Mouse (Mus musculus) mouse trophoblast stem cell (cell line): ENCODE results near the gene Rapgef1.

Experiments used
- in situ Hi-C, 2 experiments: fragments of 300-500 bp; cut with MseI, MboI; formaldehyde crosslinking; loops; 2 replicates in 1 of 2; 3 replicates in 1 of 2; pipeline ENCODE4 v1.15.1; 2025

Rapgef1 gene

GRCm38 (mm10) chr2:29619484-29620300 is at the start of gene Rapgef1:
Gene Rapgef1 (plus strand): TSS chr2:29619720.
- in situ Hi-C loops: no loop called here

GRCm38 (mm10) chr2:29571921-29572700 is 47.4 kb upstream of the Rapgef1 start:
- in situ Hi-C loops: no loop called here

DNA sequence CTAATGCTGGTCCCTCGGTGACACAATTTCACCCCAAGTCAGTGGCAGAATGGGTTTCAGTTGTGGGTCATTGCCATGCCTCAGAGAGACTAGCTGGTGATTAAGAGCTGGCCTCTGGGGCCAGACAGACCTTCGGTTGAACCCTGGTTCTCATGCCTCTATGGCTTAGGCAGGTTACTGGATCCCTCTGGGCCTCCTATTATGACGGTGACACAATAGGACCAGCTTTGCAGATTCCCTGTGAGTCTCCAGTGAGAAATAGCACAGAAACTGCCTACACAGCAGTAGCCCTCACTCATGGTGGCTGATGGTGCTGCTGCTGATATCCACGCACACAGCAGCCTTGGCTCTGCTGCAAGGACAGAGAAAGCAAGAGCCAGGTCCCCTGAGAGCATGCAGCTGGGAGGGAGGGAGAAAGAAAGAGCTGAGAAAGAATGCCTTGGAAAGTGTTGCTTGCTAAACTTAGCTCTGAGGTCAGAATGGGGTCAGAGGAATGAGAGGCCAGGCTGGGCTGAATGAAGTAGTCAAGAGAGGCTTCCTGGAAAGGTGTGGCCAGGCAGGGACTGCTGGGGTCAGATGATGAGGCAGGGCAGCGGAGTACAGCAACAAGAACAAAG is 46.6 kb upstream of the Rapgef1 start:
- in situ Hi-C loops: no loop called here

GRCm38 (mm10) chr2:29573591-29573990 is 45.9 kb upstream of the Rapgef1 start:
- in situ Hi-C loops: no loop called here

GRCm38 (mm10) chr2:29574187-29574586 is 45.3 kb upstream of the Rapgef1 start:
- in situ Hi-C loops: no loop called here

- in situ Hi-C loops: no loop called here
Measured at GRCm38 (mm10) chr2:29582415-29582814, 37.1 kb upstream of the Rapgef1 start.

DNA sequence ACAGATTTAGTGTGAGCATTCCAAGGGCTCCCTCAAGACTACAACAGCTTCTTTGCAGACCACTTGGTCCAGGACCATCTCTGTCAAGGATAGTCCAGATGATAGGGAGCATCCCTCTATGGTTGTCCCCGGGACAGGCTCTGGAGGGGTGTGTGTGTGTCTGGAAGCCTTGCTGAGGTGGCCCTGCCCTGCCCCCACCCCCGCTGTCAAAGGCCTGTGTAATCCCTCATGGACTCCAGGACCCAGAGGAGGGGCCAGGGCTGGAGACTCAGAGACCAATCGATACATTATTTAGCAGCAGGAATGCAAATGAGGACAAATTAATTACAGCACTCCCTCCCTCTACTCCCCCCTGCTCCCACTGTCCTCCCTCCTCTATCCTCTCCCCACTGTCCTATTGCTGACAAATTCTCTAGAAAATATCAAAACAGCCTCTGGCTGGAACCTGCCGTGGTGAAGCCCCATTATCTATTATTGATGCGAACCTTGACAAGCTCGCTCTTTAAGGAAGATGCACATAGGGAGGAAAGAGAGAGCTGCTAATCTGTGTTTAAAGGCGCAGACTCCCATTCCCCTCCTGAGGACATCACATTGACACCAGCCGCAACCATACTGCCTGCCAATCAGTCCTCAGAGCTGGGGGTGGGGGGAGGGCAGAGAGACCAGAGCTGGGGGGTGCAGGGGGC is 33.4 kb upstream of the Rapgef1 start:
- in situ Hi-C loops: no loop called here

GRCm38 (mm10) chr2:29588006-29588405 is 31.5 kb upstream of the Rapgef1 start:
- in situ Hi-C loops: no loop called here

GRCm38 (mm10) chr2:29589266-29589665 is 30.3 kb upstream of the Rapgef1 start:
- in situ Hi-C loops: no loop called here

- in situ Hi-C loops: no loop called here
Measured at GRCm38 (mm10) chr2:29591626-29592025, 27.9 kb upstream of the Rapgef1 start.

DNA sequence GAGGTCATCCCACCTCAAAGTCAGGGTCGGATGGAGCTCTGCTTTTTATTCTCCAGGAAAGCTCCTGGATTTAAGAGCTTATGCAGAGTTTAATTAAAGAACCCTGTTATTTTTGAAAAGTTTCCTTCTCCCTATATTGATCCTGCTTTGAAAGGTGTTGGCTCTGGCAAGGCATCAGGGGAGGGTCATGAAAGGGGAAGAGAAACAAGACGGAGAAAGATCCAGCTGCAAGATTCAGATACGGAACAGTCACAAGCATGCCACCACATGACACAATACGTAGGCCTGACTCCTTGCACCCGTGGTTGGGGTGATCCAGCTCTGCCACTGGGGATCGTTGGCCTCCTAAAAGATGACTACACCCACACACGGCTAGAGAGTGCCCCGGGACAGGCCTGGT is 27.0 kb upstream of the Rapgef1 start:
- in situ Hi-C loops: no loop called here

DNA sequence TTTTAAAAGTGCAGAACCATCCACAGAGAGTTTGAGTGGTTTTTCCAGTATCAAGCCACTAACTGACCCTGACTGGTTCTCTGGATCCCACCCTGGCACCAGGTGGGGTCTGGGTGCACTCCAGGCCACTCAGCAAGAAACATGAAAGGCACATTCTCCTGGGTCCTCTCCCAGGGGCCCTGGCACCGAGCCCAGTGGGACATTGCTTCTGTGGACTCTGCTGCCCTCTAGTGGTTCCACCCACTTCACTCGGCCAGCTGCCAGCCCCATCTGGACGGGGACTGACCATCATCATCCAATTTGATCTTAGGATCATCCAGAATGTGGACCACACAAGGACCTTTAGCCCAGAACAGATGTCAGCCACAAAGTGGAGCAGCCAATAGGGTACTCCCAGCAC is 15.6 kb upstream of the Rapgef1 start:
- in situ Hi-C loops: no loop called here

GRCm38 (mm10) chr2:29605591-29605990 is 13.9 kb upstream of the Rapgef1 start:
- in situ Hi-C loops: no loop called here

- in situ Hi-C loops: no loop called here
Measured at GRCm38 (mm10) chr2:29606460-29606859, 13.1 kb upstream of the Rapgef1 start.

DNA sequence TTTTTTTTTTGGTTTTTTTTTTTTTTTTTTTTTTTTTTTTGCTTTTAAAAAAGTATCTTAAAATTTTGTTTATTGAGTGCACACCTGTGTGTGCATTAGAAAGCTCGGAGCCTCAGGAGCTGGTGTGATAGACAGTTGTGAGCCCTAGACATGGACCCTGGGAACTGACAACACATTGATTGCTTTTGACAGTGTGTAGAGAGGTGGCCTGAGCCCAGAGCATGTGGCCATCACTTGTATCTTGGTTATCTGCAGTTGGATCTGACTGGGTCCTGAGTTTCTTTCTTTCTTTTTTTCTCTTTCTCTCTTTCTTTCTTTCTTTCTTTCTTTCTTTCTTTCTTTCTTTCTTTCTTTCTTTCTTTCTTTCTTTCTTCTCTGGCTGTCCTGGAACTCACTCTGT is 2.2 kb upstream of the Rapgef1 start:
- in situ Hi-C loops: no loop called here

DNA sequence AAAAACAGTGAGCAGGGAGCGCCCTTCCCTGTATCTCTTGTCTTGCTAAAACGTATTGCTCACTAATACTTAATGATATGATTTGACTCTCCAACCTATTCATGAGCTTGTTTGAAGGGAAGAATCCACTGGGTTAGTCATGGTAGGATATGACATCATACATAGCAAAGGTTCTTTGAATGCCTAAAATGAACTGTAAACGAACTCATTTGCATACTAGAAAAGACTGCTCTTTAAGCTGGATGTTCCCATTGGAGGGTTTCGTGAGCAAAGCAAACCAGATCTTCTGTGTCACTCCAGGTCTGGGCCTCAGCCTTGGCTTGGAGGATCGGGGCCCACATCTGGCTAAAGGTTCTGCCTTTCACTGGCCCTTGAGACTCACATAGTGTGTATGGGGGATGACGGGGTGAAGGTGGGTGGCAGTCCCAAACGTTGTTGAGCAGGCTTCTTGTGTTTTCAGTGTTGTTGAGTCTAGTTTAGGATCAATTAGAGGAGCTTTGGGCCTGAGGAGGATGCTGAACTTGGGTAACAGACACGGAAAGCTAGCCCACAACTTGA is 515 bp upstream of the Rapgef1 start:
- in situ Hi-C loops: no loop called here

- in situ Hi-C loops: no loop called here
Measured at GRCm38 (mm10) chr2:29620301-29620827, 844 bp downstream of the Rapgef1 start.

- in situ Hi-C loops: no loop called here
Measured at GRCm38 (mm10) chr2:29621163-29621562, 1.6 kb downstream of the Rapgef1 start.

GRCm38 (mm10) chr2:29621636-29622035 is 2.1 kb downstream of the Rapgef1 start:
- in situ Hi-C loops: no loop called here

GRCm38 (mm10) chr2:29622126-29623005 is 2.8 kb downstream of the Rapgef1 start:
- in situ Hi-C loops: no loop called here
